Mouse (Mus musculus) heart, embryonic 16.5 days (tissue): ENCODE data around the gene Fanci. TPM values are rescaled to one million over a fixed set of nuclear protein-coding genes. Genes with fewer than 3 reads are reported as not detected.

Experiments used
- ATAC-seq: fragments of 200-750 bp; cut with Nextera tagmentation; replicated peaks from 2 replicates; pipeline ENCODE4 v1.8.0; 2017; ENCODE audit warnings: moderate number of reproducible peaks; ENCODE audit not compliant: insufficient read depth, low FRiP score; ENCODE audit errors: extremely low read depth
- H3K27ac ChIP-seq: fragments of 300-500 bp; sonication (generic); 2 replicates; pipeline ENCODE4 v1.5.1; 2014; ENCODE audit warnings: mild to moderate bottlenecking, low read length, control low read depth, moderate library complexity
- H3K27me3 ChIP-seq: fragments of 300-500 bp; sonication (generic); 2 replicates; pipeline ENCODE4 v1.6.1; 2014; ENCODE audit warnings: low read length, mixed read lengths; ENCODE audit not compliant: control insufficient read depth, insufficient read depth
- H3K36me3 ChIP-seq: fragments of 300-500 bp; sonication (generic); 2 replicates; pipeline ENCODE4 v1.6.1; 2014; ENCODE audit not compliant: control insufficient read depth, insufficient read depth
- H3K4me1 ChIP-seq: fragments of 300-500 bp; sonication (generic); 2 replicates; pipeline ENCODE4 v1.6.1; 2014; ENCODE audit warnings: low read length, mixed read lengths; ENCODE audit not compliant: control insufficient read depth, insufficient read depth
- H3K4me2 ChIP-seq: fragments of 300-500 bp; sonication (generic); 2 replicates; pipeline ENCODE4 v1.6.1; 2014; ENCODE audit warnings: low read depth, mild to moderate bottlenecking, control low read depth, low read length
- H3K4me3 ChIP-seq: fragments of 300-500 bp; sonication (generic); 2 replicates; pipeline ENCODE4 v1.5.1; 2014; ENCODE audit warnings: mild to moderate bottlenecking, control low read depth, low read length
- H3K9ac ChIP-seq: fragments of 300-500 bp; sonication (generic); 2 replicates; pipeline ENCODE4 v1.6.1; 2014; ENCODE audit warnings: low read length, control low read depth
- H3K9me3 ChIP-seq: fragments of 300-500 bp; sonication (generic); replicated peaks from 2 replicates; pipeline ENCODE4 v1.6.1; 2016; ENCODE audit warnings: low read length; ENCODE audit not compliant: control insufficient read depth
- WGBS: fragments of 180-500 bp; shearing (Covaris S2); extraction: QIAGEN DNeasy Blood & Tissue Kit; methylation state at CpG from one replicate; pipeline ENCODE4 v1.1.7; 2014; 5-methylcytosine and 5-hydroxymethylcytosine counted together
- polyA plus RNA-seq: library from polyadenylated mRNA; unstranded; fragments of >200 nt; fragmentation: Nextera tagmentation; extraction: Ambion mirVana; gene quantifications from 2 replicates; pipeline ENCODE4 v1.2.1, GENCODE M21; 2015

The Fanci gene
- polyA plus RNA-seq, 1 experiment from 2014 or later = 8.8 TPM

- Histone ChIP-seq H3K4me2 (no peak overlapping the region), H3K9me3 (no peaks in the 10 kb centered on the region), H3K4me3 (no peak overlapping the region), H3K4me1 (peaks cover 2% of the 10 kb centered on the region; the same call in 1 of the 2 replicates), H3K9ac (no peak overlapping the region), H3K36me3 (no peaks in the 10 kb centered on the region), H3K27me3 (peaks cover 98% of the 10 kb centered on the region), H3K27ac (no peak overlapping the region)
- no peak for ATAC-seq
- WGBS = 3% methylated on average over 35 of the region's 35 CpGs
Measured at GRCm38 (mm10) chr7:79498965-79499595, 107.4 kb downstream of the Fanci start.

Other genes starting within 250 kb of the Fanci start
- 239 and 283 TPM in 2 replicates for gene Mfge8, start 242.9 kb upstream of the Fanci start, polyA plus RNA-seq
- gene Abhd2, start 118.7 kb upstream of the Fanci start, polyA plus RNA-seq = 4.1 and 4.9 TPM in 2 replicates
- 0.12 and 0.29 TPM in 2 replicates for gene Rlbp1, start 4.9 kb upstream of the Fanci start, polyA plus RNA-seq
- 27.8 and 32.5 TPM in 2 replicates for gene Polg, start 74.4 kb downstream of the Fanci start, polyA plus RNA-seq
- gene Rhcg, start 225.7 kb downstream of the Fanci start, polyA plus RNA-seq = 0.20 and 0.21 TPM in 2 replicates